Mouse (Mus musculus) limb, embryonic 11.5 days (tissue): ENCODE data around the gene Gemin7. TPM values are rescaled to one million over a fixed set of nuclear protein-coding genes. Genes with fewer than 3 reads are reported as not detected.

Experiments used
- ATAC-seq: fragments of 200-750 bp; cut with Nextera tagmentation; 2 replicates; pipeline ENCODE4 v1.8.0; 2017; ENCODE audit warnings: low read depth; ENCODE audit not compliant: insufficient number of reproducible peaks, low FRiP score, low TSS enrichment
- DNase-seq: peaks from one replicate; pipeline ENCODE4 v3.0.0-alpha.2; 2015; ENCODE audit warnings: low spot score
- H3K27ac ChIP-seq: fragments of 300-500 bp; sonication (generic); replicated peaks from 2 replicates; pipeline ENCODE4 v1.5.1; 2014; ENCODE audit warnings: low read depth, mild to moderate bottlenecking, low read length
- H3K27me3 ChIP-seq: fragments of 300-500 bp; sonication (generic); 2 replicates; pipeline ENCODE4 v1.6.1; 2014; ENCODE audit warnings: mild to moderate bottlenecking, low read length, mixed read lengths; ENCODE audit not compliant: control insufficient read depth, insufficient read depth
- H3K36me3 ChIP-seq: fragments of 300-500 bp; sonication (generic); 2 replicates; pipeline ENCODE4 v1.6.1; 2014; ENCODE audit warnings: mild to moderate bottlenecking, low read length, moderate library complexity, mixed read lengths; ENCODE audit not compliant: control insufficient read depth, insufficient read depth
- H3K4me1 ChIP-seq: fragments of 300-500 bp; sonication (generic); 2 replicates; pipeline ENCODE4 v1.6.1; 2014; ENCODE audit warnings: low read length, mixed read lengths; ENCODE audit not compliant: control insufficient read depth, insufficient read depth
- H3K4me2 ChIP-seq: fragments of 300-500 bp; sonication (generic); 2 replicates; pipeline ENCODE4 v1.6.1; 2014; ENCODE audit warnings: low read depth, mild to moderate bottlenecking, moderate library complexity; ENCODE audit not compliant: severe bottlenecking
- H3K4me3 ChIP-seq: fragments of 300-500 bp; sonication (generic); 2 replicates; pipeline ENCODE4 v1.5.1; 2014; ENCODE audit warnings: low read depth, low read length
- H3K9ac ChIP-seq: fragments of 300-500 bp; sonication (generic); 2 replicates; pipeline ENCODE4 v1.6.1; 2014; ENCODE audit warnings: mild to moderate bottlenecking, low read length
- H3K9me3 ChIP-seq: fragments of 300-500 bp; sonication (generic); 2 replicates; pipeline ENCODE4 v1.6.1; 2016; ENCODE audit warnings: low read length; ENCODE audit not compliant: control insufficient read depth
- WGBS: fragments of 180-500 bp; shearing (Covaris S2); extraction: QIAGEN DNeasy Blood & Tissue Kit; methylation state at CpG from one replicate; pipeline ENCODE4 v1.1.7; 2014; 5-methylcytosine and 5-hydroxymethylcytosine counted together
- polyA plus RNA-seq: library from polyadenylated mRNA; unstranded; fragments of >200 nt; fragmentation: Nextera tagmentation; extraction: Ambion mirVana; gene quantifications from 2 replicates; pipeline ENCODE4 v1.2.1, GENCODE M21; 2014

The Gemin7 gene
- polyA plus RNA-seq, result 183 and 185 TPM in 2 replicates

- Histone ChIP-seq H3K4me1 (peaks cover 8% of the 10 kb centered on the region), H3K4me2 (peak within 1 kb of the TSS; percentile 74), H3K36me3 (peaks cover 10% of the 10 kb centered on the region), H3K9me3 (no peaks in the 10 kb centered on the region), H3K27me3 (peaks cover 28% of the 10 kb centered on the region), H3K4me3 (peak within 1 kb of the TSS; percentile 29), H3K9ac (peak within 1 kb of the TSS; percentile 12; the same call in 1 of the 2 replicates), H3K27ac (no peak within 1 kb of the TSS)
- ATAC-seq (no peak), DNase-seq (peak; percentile 55)
- under 1% methylated on average over 56 of the region's 56 CpGs for WGBS
Measured at GRCm38 (mm10) chr7:19577141-19577852, at the start of gene Gemin7, which contains the start of gene Zfp296. Gene Gemin7 (minus strand): TSS chr7:19577595. Gene Zfp296 (plus strand): TSS chr7:19577287.

GRCm38 (mm10) chr7:19623433-19623832 lies 46.0 kb upstream of the Gemin7 start:
- Histone ChIP-seq H3K27ac (no peak overlapping the region), H3K9me3 (no peaks in the 10 kb centered on the region), H3K4me1 (no peaks in the 10 kb centered on the region), H3K4me3 (no peak overlapping the region), H3K27me3 (0 out of 2 replicates have a peak, but pooled peaks cover 5% of the 10 kb centered on the region), H3K4me2 (no peak overlapping the region), H3K36me3 (no peaks in the 10 kb centered on the region), H3K9ac (no peak overlapping the region)
- no peak for DNase-seq
- 69% methylated on average over 2 of the region's 2 CpGs for WGBS
- ATAC-seq, result no peak

GRCm38 (mm10) chr7:19622241-19622640 lies 44.8 kb upstream of the Gemin7 start:
- no peak overlapping the region for H3K4me3 ChIP-seq
- ATAC-seq (no peak), DNase-seq (no peak)
- H3K9me3 ChIP-seq, result no peaks in the 10 kb centered on the region
- H3K27me3 ChIP-seq, result 0 out of 2 replicates have a peak, but pooled peaks cover 5% of the 10 kb centered on the region
- WGBS, result 15% methylated on average over 6 of the region's 6 CpGs
- H3K4me1 ChIP-seq, result no peaks in the 10 kb centered on the region
- H3K27ac ChIP-seq, result no peak overlapping the region
- no peak overlapping the region for H3K9ac ChIP-seq
- no peak overlapping the region for H3K4me2 ChIP-seq
- no peaks in the 10 kb centered on the region for H3K36me3 ChIP-seq

- DNase-seq, result no peak
- Histone ChIP-seq H3K27me3 (0 out of 2 replicates have a peak, but pooled peaks cover 5% of the 10 kb centered on the region), H3K4me3 (no peak overlapping the region), H3K9ac (no peak overlapping the region), H3K36me3 (no peaks in the 10 kb centered on the region), H3K4me1 (no peaks in the 10 kb centered on the region), H3K4me2 (no peak overlapping the region), H3K27ac (no peak overlapping the region), H3K9me3 (no peaks in the 10 kb centered on the region)
- no peak for ATAC-seq
- 82% methylated on average over 7 of the region's 7 CpGs for WGBS
Measured at GRCm38 (mm10) chr7:19620811-19621210, 43.4 kb upstream of the Gemin7 start.

GRCm38 (mm10) chr7:19619004-19619801 lies 41.8 kb upstream of the Gemin7 start:
- Histone ChIP-seq H3K9me3 (no peaks in the 10 kb centered on the region), H3K4me2 (peak overlapping the region; percentile 58), H3K27ac (no peak overlapping the region), H3K36me3 (no peaks in the 10 kb centered on the region; the same call in 1 of the 2 replicates), H3K4me3 (peak overlapping the region; percentile 19; the same call in 1 of the 2 replicates), H3K4me1 (no peaks in the 10 kb centered on the region), H3K9ac (peak overlapping the region; percentile 58), H3K27me3 (0 out of 2 replicates have a peak, but pooled peaks cover 5% of the 10 kb centered on the region)
- ATAC-seq (peak; percentile 76), DNase-seq (peak; percentile 86)
- 8% methylated on average over 35 of the region's 35 CpGs for WGBS

GRCm38 (mm10) chr7:19615036-19615577 lies 37.7 kb upstream of the Gemin7 start:
- no peak overlapping the region for H3K4me2 ChIP-seq
- H3K4me3 ChIP-seq, result no peak overlapping the region
- no peak overlapping the region for H3K9ac ChIP-seq
- 90% methylated on average over 12 of the region's 12 CpGs for WGBS
- H3K27ac ChIP-seq, result no peak overlapping the region
- no peaks in the 10 kb centered on the region for H3K4me1 ChIP-seq
- no peak for DNase-seq
- 0 out of 2 replicates have a peak, but pooled peaks cover 5% of the 10 kb centered on the region for H3K27me3 ChIP-seq
- H3K9me3 ChIP-seq, result no peaks in the 10 kb centered on the region
- ATAC-seq, result no peak
- H3K36me3 ChIP-seq, result no peaks in the 10 kb centered on the region; the same call in 1 of the 2 replicates

GRCm38 (mm10) chr7:19610969-19611368 lies 33.6 kb upstream of the Gemin7 start:
- Histone ChIP-seq H3K36me3 (no peaks in the 10 kb centered on the region; the same call in 1 of the 2 replicates), H3K9me3 (no peaks in the 10 kb centered on the region), H3K4me1 (no peaks in the 10 kb centered on the region), H3K27ac (no peak overlapping the region), H3K4me2 (no peak overlapping the region), H3K4me3 (no peak overlapping the region), H3K9ac (no peak overlapping the region), H3K27me3 (no peaks in the 10 kb centered on the region)
- DNase-seq (no peak), ATAC-seq (no peak)
- 78% methylated on average over 5 of the region's 5 CpGs for WGBS

- no peaks in the 10 kb centered on the region for H3K27me3 ChIP-seq
- ATAC-seq (no peak), DNase-seq (no peak)
- no peak overlapping the region for H3K4me3 ChIP-seq
- H3K9me3 ChIP-seq, result no peaks in the 10 kb centered on the region
- no peak overlapping the region for H3K4me2 ChIP-seq
- no peaks in the 10 kb centered on the region for H3K4me1 ChIP-seq
- 94% methylated on average over 12 of the region's 12 CpGs for WGBS
- no peak overlapping the region for H3K9ac ChIP-seq
- no peaks in the 10 kb centered on the region; the same call in 1 of the 2 replicates for H3K36me3 ChIP-seq
- no peak overlapping the region for H3K27ac ChIP-seq
Measured at GRCm38 (mm10) chr7:19609641-19610332, 32.4 kb upstream of the Gemin7 start.
